Mouse (Mus musculus) gastrocnemius, postnatal 4 days (tissue): Measurements from ENCODE around the gene Gm16181. TPM values are rescaled to one million over a fixed set of nuclear protein-coding genes. Genes with fewer than 3 reads are reported as not detected.
A peak's percentile ranks its signal among the peaks of the same experiment; 100 is the strongest.

Source experiments
- DNase-seq, 2 experiments: peaks; one replicate each; pipeline ENCODE4 v3.0.0; 2021 to 2022; ENCODE audit warnings: low spot score in 2 of 2, mixed read lengths in 2 of 2
- long read RNA-seq, 2 experiments: library from polyadenylated mRNA; stranded (forward); transcript quantifications; one replicate each; pipeline ENCODE4 v2.0.0; 2021
- total RNA-seq, 2 experiments: library from RNA; stranded (reverse); gene quantifications; 2 replicates each; pipeline ENCODE4 v1.2.3; 2021

Gm16181 gene
- total RNA-seq: under 1 TPM in 1 of 2 experiments, not detected in 1; 0.52 TPM
- long read RNA-seq, experiment 1, partial matches to known transcripts: 0 of 1 reads
- long read RNA-seq, experiment 1, other reads (novel, unspliced or antisense): 1 of 1 reads
- long read RNA-seq, experiment 2: 0 reads

DNA sequence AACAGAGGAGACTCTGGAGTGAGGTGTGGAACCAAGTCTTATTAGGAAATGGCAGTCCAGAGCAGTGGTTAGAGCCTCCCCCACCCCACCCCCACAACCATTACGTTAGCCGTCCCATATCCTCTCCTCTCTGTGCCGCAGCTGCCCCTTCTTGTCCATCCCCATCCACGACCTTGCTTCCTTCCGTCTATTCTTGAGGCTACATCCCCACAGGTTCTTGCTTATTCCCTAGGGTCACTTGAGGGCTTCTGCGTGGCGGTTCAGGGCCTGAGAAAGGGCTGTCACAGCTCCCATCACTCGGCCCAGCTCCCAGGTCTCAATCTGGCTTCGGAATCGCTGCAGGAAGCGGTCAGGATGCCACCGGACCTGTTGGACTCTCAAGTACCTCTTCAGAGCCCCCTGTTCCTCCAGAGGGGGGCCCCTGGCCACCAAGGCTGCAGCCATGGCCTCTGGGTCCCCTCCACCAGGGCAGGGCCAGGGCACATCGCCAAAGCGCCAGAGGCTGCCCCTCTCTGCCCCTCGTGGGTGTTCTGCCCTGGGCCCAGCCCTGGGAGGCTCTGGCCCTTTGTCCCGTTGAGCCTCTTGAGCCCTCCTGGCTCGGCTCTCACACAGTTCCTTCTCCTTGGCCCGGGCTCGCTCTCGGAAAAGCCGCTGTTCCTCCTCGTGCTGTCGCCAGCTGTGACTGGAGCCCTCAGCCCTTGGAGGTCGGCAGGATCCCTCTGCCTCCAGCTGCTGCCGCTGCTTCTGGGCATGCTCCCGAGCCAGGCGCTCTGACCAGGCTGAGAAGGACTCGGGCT lies at the start of gene Gm16181:
TSS of gene Gm16181 (plus strand) at position 679 of the 797 bp plus-strand sequence.
- peak in 1 of 2 experiments; percentile 60 for DNase-seq

DNA sequence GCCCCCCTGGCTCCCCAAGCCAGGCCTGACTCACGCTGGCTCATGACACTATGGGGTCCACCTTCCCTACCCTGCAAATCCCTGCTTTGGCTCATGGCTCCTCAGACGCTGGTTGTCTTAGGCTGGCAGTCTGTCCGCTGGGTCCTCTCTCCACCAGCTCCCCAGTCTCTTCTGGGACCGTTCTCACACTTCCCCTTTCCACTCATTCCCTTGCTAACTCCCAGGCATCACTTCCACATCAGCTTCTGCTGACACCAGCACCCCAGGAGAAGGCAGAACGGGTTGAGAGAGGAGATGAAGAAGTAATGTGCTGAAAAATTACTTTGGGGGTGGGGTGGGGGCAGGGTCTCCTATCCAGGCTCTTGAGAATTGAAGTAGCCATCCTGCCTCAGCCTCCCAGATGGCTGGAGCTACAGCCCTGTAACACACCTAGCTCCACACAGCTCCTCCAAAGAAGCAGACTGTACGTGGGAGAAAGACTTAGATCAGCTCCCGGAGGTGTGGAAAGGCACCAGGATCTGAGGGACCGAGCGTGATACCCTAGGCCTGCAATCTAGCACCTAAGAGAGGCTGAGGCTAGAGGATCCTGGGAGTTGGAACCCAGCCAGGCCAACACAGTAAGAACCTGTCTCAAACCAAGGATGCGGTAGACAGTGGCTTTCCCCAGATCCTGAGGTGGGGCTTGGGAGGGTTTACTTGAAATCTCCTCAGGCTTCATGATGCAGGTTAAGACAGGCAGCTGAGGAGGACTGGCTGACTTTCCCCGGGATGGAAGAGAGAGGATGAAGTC lies 48.0 kb upstream of the Gm16181 start:
- no peak for DNase-seq

DNA sequence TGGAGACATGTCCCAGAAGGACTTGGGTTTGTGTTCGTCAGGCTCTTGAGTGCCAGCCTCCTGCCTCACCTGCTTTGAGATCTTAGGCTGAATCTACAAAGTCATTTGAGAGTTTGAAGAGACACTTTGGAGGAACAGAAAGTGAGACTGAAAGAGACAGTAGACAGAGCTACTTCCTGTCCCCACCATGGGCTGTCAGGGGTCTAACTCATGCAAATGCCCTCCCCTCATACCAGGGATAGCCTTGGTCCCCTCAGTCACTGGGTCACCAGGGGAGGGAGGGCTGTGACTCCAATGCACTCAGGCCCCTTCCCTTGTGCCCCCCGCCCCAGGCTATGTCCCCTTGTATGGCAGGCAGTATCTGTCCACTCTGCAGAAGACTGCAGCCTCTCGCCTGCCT lies 47.3 kb upstream of the Gm16181 start:
- no peak for DNase-seq

DNA sequence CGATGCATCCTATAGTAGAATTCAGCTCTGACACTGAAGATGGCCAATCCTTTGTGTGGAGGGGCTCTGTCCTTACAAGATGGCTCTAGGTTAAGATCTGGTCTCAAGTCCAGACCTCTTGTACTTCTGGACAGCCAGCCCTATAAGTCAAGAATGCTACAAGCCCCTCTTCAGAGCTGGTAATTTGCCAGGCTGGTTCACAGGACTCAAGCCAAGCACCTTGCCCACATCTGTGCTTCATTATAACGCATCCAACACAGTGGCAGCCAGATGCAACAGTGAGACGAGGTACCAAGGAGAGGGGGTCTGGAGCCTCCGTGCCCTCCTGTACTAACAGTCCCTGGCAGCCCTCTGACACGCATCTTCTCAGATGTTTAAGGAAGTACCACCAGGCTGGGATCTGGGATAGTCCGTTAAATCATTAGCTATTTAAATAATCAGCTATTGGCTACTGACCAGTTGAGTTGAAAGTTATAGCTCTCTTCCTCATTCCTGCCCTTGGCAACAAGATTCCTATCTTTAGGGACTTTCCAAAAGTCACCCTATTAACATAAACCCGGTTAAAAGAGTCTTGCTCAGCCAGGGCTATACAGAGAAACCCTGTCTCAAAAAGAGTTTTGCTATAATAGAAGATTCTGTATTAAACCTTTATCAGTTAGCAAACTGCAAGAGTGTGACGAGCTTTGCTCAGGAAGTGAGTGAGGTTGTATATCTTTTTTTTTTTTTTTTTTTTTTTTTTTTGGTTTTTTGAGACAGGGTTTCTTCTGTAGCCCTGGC lies 46.2 kb upstream of the Gm16181 start:
- no peak for DNase-seq

DNA sequence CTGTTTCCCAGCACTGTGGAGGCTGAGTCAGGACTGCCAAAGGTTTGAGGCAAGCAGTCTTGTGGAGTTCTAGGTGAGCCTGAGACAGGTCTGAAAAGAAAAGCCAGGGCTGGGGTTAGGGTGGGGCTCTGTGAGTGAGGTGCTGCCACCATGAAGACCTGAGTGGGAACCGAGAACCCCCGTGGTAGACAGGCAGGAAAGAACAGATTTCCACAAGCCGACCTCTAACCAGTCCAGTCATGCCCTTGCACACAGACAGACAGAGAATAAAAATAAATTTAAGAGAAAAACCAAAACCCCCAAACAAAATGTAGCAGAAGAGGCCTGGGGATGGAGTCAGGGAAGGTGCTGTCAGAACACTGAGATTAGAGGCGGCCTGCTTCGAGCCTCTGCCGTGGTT lies 45.3 kb upstream of the Gm16181 start:
- DNase-seq: no peak

DNA sequence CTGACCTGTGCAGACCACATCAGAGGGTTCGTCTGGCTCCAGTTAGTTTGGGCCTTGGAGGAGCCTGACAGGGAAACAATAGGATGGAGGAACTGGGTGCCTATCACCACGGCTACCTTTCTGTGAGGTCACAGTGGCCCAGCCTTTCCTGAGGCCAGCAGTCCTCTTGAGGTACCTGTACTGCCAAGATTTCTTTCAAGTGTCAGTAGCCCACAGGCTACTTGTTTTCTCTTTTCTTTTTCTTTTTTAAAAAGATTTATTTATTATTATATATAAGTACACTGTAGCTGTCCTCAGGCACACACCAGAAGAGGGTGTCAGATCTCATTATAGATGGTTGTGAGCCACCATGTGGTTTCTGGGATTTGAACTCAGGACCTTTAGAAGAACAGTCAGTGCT lies 44.7 kb upstream of the Gm16181 start, which contains the start of gene Aif1:
TSS of gene Aif1 (minus strand) at position 101 of the 400 bp plus-strand sequence.
- no peak for DNase-seq

DNA sequence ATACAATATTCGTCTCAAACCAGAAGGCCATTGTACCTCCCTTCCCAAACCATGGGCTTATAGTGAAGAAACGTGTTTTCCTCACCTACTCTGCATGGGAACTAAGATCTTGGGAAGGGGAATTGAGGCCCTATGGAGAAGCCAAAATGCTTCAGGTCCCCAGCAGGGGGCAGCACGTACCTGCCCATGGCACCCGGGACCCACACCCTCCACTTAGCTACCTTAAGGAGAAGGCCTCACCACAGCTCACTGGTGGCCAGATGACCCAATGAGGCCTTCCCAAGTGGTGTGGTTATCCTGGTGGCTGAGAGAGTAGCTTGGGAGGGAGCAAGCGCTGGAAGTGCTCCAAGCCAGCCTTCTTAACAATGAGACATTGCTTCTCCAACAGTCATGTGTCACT lies 42.1 kb upstream of the Gm16181 start:
- peak in 1 of 2 experiments; percentile 74 for DNase-seq

DNA sequence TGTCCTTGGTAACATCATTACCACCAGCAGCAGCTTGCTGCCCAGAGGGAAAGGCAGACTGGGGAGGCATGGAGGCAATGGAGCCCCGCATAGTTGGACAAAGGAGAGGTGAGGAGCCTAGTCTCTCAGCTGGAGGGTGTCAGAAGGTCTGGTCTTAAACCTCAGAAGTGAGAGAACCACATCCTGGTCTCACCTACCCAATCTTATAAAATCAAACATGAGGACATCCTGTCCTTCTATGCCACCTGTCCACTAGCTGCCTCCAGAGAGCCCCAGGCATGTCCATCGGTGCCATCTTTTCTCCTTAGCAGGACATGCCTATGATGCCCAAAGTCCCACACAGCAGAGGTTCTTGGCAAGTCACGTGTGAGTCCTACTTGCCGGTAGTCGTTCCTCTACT lies 40.5 kb upstream of the Gm16181 start:
- DNase-seq: no peak

DNA sequence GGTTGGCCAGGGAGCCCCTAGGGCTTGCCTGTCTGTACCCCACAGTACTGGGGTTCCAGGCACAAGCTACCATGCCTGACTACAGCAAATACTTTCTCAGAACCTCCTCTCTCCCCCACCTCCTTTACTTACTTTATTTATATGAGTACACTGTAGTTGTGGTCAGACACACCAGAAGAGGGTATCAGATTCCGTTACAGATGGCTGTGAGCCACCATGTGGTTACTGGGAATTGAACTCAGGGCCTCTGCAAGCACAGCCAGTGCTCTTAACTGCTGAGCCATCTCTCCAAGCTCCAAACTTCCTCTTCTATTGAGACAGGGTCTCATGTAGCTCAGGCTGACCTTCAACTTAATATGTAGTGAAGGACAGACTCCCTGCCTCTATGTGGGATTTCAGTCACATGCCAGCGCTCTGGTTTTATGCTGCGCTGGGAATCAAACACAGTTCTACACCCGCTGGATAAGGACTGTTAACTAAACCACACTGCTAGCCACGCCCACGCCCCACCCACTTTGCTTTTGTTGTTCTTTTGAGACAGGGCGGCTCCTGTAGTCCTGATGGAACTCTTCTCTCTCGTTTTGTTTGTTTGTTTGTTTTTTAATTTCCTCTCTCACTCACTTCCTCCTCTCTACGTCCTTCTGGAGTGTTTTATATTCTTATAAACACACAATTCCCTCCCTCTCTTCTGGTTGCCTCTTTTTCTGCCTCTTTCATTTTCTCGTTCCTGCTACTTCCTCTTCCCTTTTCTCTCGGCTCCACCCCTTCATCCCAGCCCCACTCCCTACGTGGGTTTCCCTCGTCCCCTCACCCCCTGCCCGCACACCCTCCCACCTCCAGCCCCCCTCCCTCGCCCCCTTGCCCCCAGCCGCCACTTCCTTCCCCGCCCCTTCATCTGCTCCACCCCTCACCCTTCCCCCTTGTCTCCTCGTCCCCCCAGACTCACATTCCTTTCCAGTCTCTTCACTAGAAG lies 34.7 kb upstream of the Gm16181 start:
- DNase-seq: peak in 1 of 2 experiments; percentile 77

DNA sequence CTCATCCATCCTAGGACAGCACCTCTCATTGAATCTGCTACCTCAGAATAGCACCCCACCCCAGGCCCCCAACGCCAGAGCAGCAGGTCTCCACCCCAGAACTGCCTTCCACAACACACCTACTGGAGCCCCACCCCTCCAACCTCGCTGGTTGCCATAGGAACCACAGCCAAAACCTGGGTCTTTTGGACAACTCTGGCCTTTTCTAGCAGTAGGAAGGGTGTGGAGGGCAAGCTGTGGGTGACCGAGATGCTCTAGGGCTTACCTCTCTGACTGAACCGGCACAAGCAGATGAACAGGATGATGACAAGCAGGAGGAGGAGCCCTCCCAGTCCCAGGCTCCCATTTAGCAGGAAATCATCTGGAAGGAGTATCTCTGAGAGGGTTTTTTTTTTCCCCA lies 34.0 kb upstream of the Gm16181 start:
- no peak for DNase-seq

DNA sequence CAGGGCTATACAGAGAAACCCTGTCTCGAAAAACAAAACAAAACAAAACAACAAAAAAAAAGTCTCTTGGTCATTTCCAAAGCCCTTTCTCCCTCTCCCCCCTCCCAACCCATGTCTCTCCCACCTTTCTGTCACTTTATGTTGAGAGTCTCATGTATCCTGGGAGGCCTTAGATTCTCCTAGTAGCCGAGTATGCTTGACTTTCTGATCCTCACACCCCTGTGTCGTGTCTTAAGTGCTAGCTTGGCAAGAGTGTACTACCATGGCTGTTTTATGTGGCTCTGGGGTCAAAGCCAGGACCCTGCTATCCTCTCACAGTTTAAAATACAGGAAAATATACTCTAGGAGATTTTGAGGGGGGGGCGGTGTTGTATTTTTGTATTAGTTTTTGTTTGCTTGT lies 33.3 kb upstream of the Gm16181 start:
- DNase-seq: no peak

DNA sequence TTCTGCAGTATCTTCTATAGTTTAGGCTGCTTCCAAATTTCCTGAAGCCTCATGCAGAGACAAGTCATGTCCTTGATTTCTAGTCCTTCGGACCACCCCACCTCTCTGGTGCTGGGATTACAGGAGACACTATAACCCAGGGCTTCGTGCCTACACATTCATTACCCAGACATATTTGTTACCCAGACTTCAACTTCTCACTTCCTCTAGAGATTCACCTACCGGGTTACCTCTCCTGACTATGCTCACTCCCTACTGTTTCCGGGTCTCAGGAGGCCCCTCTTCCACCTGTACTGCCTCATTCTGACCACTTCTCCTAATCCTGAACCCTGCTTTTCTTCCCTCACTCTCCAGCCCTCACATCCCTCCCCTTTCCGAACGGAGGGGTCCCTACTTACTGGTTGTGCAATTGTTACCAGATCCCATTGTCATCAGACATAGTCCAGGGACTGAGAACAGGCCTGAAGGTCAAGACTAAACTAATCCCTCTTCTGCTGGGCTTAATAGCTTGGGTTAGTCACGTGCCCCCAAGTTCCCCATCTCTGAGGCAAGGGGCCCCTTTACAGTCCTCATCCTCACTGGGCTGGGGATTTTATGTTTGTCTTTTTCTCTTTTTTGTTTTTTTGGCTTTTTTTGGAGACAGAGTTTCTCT lies 32.5 kb upstream of the Gm16181 start, which contains the start of gene Lst1:
TSS of gene Lst1 (minus strand) at position 481 of the 652 bp plus-strand sequence.
- DNase-seq: no peak

DNA sequence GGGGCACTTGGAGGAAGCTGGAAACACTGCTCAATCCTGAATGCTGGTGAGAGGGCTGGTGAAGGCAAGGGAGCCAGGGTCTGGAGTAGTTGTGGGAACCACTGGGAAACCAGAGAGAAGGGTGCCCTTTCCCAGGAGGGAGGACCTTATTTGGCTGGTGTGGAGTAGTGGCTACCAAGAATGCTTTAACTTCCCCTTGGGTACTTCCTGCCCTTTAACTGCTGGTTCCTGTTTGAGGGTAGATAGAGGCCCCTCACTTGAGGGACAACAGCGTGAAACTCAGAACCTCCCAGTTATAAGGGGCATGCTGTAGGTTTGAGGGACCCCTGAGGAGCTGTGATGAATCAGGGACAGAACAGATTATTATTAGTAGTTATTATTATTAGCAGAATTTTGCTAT lies 31.4 kb upstream of the Gm16181 start:
- no peak for DNase-seq

DNA sequence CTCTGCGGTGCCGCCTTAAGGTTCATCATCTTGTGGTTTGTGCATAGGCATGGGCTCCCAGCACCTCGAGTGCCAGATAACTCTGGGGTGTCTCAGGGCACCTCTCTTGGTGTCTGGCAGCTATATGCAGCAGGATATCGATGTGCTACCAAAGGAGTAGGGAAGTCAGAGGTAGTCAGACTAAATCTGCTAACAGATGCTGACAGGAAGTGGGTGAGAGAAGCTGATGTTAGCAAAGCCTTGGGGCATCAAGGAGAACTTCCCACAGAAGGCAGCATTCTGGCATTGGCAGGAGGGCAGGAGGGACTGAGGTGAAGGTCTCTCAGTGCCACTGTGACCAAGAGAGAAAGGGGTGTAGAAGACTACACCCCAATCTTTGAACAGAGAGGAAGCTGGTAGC lies 30.5 kb upstream of the Gm16181 start:
- no peak for DNase-seq

DNA sequence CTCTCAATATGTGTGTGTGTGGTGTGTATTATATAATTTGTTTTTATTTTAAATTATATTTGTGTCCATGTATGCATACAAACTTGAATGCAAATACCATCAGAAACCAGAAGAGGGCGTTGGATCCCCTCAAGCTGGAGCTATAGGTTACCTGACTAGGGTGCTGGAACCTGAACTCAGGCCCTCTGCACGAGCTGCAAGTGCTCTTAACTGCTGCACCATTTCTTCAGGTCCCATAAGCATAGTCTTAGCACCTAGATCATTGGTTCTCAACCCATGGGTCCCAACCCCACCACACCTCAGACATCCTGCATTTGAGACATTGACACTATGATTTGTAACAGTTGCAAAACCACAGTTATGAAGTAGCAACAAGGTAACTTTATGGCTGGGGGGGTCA lies 28.9 kb upstream of the Gm16181 start:
- no peak for DNase-seq

DNA sequence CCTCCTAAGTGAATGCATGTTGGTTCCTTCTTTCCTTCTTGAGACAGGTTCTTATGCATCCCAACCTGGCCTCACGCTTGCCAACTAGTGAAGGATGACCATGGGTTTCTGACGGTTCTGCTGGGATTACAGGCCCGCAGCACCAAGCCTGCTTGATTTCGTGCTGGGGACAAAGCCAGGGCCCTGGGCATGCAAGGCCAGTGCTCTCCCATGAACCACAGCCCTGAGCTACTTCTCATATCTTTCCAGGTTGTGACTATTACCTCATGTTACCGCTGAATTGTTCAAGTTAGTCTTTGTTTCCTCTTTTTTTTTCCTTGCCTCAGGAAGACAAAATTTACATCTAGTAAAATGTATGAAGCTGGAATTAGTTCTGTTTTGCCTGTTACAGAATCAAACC lies 27.7 kb upstream of the Gm16181 start:
- no peak for DNase-seq

DNA sequence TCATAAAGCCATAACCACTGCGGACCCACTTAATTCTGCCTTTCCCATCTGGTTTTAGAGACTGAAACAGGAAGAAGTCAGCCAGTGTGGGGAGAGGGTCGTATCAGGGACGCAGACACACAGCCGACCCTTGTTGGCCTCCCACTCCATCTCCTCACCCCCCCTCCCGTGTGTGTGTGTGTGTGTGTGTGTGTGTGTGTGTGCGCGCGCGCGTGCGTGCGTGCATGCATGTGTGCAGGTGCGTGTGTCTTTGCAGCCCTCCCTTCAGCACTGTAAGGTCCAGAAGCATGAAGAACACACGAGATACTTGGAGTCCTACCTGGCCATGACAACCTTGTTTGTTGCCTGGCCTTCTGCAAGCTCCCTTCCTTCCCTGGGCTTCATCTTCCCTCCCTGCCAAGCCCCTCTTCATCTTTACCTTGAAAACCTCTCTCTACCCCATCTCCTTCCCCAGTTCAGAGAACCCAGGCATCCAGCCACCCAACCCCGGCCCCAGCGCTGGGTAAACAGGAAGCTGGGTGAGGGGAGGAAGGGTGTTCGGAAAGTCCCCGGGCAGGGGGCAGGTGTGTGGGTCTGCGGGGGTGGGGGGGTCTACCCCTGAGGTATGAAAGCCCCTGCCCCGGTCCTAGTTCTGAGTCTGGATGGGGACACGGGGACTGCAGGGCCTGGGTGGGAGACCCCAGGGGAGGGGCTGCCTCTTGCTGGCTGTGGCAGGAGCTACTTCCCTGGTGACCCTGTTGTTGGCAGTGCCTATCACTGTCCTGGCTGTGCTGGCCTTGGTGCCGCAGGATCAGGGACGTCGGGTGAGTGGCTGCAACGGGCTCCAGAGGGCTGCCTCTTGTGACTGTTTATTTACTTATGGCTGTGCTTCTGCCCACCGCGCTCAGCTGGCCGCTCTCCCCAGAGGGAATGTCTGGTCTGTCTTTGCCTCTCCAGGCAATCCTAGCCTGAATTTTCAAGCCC lies 26.5 kb upstream of the Gm16181 start, which contains the start of gene Ltb:
TSS of gene Ltb (plus strand) at position 559 of the 963 bp plus-strand sequence.
- DNase-seq: no peak
